Mouse (Mus musculus) heart, adult 8-10 months (tissue): ENCODE measurements around the gene Bclaf1. TPM values are rescaled to one million over a fixed set of nuclear protein-coding genes. Genes with fewer than 3 reads are reported as not detected.

Experiments used
- DNase-seq: peaks from one replicate; pipeline ENCODE4 v3.0.0; 2022; ENCODE audit warnings: low spot score
- total RNA-seq, 4 experiments: library from RNA; stranded (reverse); gene quantifications; 2 replicates each; pipeline ENCODE4 v1.2.4; 2022

Gene Bclaf1
- total RNA-seq, 4 experiments from 2014 or later: 44.7 to 58.2 (median 51.9) TPM

DNA sequence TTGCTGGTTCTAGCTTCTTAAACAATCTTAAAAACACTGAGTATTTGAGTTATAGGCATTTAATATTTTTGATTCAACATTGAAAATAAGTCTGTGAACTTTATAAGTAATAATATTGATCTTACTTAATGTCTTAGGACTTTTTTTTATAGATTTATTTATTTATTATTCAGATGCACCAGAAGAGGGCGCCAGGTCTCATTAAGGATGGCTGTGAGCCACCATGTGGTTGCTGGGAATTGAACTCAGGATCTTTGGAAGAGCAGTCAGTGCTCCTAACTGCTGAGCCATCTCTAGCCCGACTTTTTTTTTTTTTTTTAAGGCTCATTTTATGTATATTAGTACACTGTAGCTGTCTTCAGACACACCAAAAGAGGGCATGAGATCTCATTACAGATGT is 2.5 kb downstream of the Bclaf1 start:
- no peak for DNase-seq

DNA sequence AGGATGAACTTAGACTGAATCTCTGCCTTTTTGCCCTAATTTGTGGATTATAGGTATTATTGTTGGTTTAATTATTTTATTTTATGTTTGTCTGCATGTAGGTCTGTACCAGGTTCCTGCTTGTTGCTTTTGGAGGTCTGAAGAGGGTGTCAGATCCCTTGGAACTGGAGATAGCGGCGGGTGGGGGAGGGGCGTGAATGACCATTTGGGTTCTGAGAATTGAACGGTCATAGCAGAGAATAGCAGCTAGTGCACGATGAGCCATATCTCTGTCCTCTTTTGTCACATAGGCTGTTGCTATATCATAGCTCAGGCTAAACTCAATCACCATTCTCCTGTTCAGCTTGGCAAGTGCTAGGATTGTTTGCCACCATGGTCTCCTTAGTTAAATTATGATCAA is 5.2 kb downstream of the Bclaf1 start:
- no peak for DNase-seq

DNA sequence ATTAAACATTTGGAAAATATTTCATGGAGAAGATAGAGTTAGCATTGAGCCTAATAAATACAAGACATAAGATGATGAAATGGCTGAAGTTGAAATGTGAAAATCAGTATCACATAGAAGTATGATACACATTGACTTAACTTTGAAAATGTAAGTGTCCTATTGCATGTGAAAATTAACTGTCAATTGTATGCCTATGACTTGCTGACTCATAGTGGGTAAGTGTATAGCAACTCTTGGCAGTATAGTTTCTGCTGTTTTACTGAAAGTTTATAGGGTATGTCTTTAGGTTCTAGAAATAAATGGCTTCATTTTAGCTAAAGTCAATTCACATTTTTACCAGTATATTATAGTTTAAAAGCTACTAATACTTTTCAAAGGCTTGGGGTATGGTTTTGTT is 14.0 kb downstream of the Bclaf1 start:
- no peak for DNase-seq

DNA sequence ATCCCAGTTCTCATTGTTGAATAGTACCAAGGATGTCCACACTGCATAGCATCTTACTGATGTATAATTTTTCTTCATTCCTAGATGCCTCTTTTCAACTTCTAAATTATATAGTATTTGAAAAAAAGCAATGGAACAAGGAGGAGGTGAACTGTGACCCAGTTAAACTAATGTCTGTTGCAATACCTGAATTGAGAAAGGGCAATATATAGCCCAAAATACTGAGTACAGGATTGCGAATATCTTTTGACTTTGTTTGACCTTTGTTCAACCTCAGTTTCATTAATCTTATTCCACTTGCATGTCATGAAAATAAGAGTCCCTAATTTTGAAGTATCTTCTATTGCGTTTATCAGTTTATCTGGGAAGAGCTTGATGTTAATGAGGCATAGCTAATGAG is 19.0 kb downstream of the Bclaf1 start:
- DNase-seq: no peak

DNA sequence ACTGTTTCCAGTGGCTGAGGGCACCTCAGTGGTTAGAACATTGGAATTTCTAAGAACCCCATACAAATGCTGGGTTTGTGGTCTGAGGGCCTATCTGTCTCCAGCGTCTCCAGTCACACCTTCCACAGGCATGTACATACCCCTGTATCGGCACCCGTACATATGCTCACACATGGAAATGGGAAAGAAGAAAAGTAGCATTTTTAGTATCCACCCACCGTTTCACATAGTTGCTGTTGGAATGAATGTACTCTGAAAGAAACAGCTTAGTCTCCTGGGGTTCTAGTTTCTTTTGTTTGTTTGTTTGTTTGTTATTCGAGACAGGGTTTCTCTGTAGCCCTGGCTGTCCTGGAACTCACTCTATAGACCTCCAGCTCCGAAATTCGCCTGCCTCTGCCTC is 25.6 kb downstream of the Bclaf1 start:
- no peak for DNase-seq

DNA sequence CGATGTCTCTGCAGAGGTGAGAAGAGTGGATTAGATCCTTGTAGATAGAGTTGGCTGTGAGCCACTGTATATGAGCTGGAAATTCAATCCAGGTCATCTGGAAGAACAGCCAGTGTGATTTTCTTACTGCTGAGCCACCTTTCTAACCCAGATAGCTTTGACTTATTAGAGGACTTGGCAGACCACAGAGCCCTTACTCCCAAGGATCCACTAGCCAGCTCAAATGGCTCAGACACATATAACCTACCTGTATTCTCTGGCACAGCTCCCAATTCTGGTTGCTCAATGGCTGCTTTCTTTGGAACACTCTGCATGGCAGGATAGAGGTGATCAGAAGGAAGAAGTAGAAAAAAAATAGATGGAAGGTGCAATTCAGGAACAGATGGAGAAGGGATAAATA is 33.5 kb downstream of the Bclaf1 start:
- DNase-seq: no peak

DNA sequence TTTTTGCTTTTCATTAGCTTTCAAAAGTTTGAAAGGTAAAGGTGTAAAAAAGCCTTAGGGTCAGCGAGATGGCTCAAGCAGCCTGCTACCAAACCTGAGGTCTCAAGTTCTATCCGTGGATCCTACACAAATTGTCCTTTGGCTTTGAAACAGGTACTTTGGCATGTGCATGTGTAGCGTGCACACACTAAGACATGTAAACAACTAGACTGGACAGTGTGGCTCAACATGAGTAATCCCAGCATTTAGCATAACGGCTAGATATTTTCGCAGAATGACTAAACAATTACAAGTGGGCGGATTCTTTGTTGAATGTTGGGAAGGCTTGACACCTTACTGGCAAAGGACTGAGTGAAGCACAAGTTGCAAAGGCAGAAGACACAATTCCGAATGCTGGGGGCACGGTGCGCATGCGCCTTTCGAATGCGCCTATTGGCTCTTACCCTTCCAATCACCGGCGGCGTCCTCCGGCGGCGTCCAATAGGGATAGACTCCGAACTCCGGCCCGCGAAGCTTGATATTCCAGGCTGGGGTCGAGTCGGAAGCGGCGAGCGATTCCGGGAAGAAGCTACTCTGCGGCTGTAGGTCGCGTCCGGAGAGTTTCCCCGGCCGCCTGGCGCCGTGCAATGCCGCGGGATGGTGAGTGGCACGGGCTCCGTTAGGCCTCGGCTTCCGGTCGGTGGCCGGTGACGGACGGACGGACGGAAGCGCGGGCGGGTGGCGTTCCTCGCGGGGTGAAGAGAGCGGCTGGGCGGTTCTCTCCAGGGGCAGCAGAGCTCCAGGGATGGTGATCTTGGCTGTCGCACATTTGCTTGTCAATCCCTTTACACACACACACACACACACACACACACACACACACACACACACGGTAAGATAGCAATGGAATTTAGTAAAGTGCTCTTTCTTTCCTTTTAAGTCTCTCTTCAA is 35.3 kb downstream of the Bclaf1 start, which contains the start of gene Mtfr2:
Mtfr2 (plus strand) TSS at position 486 of the 930 bp plus-strand sequence.
- DNase-seq: peak; percentile 92

DNA sequence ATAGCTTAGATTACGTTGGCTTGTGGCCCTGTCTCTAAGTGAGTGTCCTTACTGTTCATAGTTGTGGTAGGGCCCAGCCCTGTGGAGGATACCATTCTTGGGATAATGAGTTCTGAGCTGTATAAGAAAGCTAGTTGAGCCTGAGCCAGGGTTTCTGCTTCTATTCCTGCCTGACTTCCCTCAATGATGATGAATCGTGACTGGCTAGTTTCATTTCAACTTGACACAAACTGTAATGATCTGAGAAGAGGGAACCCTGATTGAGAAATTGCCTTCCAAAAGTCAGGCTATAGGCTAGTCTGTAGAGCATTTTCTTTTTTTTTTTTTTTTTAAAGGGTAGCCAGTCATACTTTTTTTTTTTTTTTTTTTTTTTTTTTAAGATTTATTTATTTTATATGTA is 36.6 kb downstream of the Bclaf1 start:
- no peak for DNase-seq

DNA sequence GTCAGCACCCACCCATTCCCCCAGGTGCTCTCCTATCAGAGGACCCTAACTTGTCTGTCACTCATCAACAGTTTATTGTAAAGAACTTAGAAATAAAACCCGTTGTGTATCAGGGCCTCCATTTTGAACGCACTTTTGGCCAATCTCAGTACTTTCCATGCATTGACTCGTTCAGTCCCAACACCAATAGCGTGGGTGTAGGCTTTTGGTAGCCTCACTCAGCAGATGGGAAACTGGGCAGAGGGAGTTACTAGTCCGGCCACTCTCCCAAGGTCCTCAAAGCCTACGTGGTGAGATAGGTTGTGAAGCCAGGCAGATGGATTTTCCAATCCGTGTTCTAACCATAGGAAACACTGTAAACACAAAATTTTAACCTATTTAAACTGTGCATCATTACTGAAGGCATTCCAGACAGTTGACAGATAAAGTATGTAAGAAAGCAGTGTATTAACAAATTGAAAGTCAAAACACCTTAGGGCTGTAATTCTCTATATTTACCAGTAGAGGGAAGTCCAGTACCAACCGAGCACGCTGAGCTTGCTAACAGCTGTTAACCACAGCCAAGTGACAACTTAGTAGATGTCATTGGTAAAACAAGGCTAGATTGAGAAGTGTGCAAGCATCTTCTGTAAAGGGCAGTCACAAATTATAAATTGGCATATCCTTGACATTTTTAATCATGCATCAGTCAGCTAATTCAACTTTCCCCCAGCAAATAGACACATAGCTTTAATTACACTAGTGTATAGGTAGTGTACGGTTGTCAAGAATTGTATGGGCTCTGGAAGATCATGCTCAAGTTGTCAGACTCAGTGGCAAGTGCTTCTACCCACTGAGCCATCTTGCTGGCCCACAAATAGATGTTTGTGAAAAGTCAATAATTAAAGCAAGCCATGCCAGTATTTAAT is 49.5 kb downstream of the Bclaf1 start:
- DNase-seq: peak; percentile 36

DNA sequence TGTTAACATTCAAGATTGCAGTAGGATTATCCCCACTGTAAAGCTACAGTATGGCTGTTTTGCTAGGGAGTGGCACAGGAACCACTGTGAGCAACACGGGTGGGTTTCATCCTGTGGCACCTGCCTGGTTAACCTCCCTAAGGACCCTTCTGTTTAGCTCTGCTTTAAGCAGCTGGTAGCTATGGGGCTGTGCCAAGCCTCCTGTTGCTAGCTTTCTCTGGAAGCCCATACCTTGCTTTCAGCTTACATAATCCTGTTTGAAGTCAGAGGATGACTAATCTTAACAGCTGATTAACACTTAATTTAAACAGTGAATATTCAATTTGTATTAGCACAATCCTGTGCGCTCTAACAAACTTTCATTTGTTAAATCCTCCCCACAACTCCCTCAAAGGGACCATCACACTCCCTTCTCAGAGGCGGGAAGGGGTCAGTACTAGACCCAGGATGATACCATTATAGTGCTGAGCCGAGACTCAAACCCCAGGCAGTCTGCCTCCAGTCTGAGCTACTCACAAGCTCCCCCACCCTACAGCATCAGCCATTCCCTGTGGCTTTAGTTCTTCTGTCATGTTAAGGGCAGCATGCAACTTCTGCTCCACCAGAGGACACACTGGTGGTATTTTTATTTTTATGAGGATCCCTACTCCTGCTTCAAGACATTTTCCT is 50.3 kb downstream of the Bclaf1 start:
- no peak for DNase-seq

DNA sequence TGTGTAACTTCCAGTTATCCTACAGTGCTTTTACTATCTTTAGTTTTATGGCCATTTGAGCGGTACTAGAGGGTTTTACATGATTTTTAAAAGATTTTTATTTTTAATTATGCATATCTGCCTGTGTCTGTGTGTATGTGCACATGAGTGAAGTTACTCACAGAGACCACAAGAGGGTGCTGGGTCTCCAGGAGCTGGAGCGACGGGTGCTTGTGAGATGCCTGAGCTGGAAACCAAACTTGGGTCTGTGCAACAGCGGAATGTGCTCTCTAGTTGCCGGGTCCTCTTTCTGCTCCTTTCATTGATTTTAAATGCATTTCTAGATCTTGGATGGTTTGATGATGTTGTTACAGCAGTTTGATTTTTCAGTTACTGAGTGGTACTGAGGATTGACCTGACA is 59.8 kb downstream of the Bclaf1 start:
- no peak for DNase-seq

DNA sequence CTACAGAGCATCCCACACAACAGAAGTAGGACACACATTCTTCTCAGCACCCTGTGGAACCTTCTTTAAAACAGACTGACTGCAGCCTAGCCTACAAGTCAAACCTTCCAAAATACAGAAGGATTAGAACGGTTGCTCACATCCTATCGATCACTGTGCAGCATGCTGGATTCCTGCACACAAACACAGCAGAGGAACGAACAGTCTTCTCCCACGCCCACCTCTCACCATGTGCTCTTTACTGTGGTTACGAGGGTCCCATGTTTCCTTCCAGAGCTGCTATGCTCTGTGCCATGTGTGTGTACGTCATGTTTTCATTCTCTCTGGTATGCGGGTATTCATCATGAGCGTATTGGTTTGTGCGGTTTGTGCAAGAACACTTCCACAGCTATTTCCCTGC is 65.4 kb downstream of the Bclaf1 start:
- DNase-seq: no peak

DNA sequence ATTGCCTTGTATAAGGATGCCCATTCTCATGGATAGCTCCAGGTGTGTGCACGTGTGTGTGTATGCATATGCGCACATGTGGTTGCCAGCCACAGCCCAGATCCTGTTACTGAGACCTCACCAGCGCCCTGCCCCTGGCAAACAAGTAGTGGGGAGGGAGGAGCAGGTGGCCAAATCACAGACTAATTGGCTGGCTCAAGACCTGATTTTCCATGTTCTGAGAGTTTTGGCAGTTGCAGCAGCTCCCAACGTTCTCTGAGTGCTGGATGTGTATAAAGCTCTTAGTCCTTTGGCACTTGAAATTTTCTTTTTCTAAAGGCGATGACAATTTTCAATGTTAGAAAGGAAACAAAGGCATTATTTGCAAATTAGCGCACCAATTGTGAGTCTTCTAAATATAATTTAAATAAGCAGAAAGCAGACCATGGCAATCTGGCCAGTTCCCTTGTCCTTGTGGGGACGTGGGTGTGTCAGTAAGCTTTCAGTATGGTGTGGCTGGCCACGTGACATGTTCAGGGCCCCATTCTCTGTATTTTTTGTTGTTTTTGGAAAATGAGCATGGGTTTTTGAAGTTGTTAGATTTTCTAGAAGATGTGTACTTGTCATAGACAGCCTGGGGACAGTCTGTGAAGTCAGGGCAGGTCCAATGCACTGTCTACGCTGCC is 66.9 kb downstream of the Bclaf1 start:
- peak; percentile 58 for DNase-seq

DNA sequence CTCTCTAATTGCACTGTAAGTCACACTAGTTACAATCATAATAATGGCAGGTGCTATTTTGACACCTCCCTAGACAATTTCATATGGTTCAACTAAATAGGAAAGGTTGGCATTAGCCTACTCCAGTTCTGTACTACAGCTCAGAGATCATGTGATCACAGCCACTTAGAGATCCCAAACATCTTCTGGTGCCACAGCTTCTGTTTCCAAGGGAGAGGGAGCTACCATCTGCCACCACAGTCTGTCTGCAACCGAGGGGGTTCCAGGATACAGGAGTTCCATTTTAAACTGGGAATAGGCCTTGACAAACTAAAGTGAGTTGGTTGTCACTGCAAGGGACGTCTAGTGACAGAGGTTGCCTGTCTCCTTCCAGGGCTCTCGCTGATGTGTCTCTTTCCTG is 68.5 kb downstream of the Bclaf1 start:
- no peak for DNase-seq

DNA sequence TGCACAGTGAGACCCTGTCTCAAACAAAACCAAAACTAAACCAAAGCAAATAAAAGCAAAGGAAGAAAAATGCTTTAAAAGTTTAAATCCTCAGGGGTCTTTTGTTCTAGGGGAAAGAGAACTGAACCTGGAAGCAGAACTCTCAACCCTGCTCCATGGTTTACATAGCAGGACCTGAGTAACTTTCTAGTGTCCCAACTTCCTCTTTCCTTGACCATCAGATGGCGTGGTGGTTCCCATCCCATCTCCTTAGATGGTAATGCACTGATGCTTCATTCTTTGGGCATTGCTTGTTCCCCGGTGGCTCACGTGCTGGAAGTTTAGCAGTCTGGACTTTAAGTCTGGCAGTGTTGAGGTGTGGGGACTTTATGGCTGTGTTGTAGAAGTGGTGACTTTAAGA is 69.1 kb downstream of the Bclaf1 start:
- DNase-seq: no peak

DNA sequence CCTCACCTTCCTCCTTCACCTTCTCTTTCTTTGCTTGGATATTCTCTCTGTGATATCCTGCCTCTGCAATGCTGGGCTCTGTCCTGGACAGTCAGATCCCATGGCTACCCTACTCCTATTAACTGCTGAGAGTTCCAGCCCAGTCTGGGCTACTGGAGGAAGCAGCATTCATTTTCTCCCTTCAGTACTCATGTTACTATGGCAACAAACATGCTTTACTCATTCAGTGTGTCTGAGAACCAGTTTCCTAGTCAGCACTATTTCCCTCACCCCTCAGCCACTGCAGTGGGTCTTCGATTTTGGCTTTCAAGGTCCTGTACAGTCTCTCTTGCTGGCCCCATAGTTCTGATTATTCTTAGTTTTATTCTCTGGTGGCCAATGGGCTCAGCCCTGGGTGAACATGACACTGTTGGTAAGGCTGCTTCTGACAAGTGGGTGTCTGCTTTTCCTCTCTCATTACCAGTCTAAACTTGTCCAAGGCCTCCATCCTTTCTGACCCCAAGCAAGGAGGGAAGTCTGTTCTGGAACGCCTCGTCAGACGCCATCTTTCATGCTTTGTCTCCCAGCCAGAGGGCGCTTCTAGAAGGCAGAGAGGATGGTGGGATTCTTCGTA is 70.6 kb downstream of the Bclaf1 start:
- DNase-seq: no peak

DNA sequence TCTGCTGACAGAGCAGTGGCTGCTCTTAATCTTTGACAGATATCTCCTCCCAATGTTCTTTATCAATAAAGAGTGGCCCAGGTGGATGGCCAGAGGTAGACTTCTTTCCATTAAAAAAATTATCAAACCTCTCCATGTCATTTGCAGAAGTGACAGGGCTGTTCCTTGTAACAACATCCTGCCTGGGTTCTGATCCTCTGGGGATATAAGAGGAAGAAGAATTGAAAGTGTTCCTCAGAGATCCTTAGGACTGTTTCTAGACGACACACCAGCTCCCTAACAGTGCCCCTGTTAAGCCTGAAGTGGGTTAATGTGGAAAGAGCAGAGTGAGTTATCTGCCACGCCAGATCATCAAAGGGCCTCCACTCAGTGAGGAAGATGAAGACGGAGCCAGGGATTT is 78.3 kb downstream of the Bclaf1 start:
- DNase-seq: no peak
